Mouse (Mus musculus): ENCODE measurements around the gene Gpr155. TPM values are rescaled to one million over a fixed set of nuclear protein-coding genes. Genes with fewer than 3 reads are reported as not detected.

The Gpr155 gene
- total and polyA plus RNA-seq, 2 experiments from 2014 or later = 11.8 to 26.5 TPM

DNA sequence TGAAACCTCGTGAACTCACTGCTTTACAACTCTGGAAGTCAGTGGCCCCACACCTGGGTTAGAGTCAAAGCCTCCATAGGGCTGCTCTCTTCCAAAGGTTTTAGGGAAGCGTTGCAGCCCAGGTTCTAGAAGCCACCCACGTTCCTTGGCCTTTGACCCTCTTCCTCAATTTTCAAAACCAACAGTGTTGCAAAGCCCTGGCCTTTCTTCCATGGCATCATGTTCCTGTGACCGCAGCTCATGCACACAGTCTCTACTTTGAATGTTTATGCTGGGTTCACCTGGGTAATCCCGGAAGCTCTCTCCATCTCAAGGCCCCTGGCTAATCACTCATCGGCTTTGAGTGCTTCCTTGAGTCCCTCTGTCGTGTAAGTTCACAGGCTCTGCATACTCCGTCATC is 9.1 kb upstream of the Gpr155 start:
- no peaks in the 10 kb centered on the region for H3K9me3 ChIP-seq (ENCODE audit: low read length)
- no peak for TF ChIP-seq CTCF (IDR thresholded peaks at IDR 0.05)

DNA sequence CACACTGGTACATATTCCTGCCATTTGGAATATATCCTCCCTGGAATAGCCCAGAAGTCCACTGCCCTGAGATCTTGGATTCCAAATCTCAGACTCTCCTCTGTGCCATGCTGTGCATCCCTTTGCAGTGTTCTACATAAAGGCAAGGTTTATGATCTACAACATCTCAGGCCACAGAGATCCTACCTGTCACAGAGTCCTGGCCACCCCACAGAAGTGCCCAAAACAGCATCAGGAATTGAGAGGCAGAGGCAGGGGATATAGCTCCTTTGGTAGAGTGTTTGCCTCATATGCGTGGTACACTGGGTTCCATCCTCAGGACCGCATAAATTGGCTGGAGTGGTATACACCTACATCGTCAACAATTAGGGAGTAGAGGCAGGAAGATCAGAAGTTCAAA is 8.1 kb upstream of the Gpr155 start:
- Histone ChIP-seq H3K9ac (replicated peaks; ENCODE audit: low read length, poor library complexity, severe bottlenecking) (no peak overlapping the region), H3K27me3 (ENCODE audit: insufficient read depth, low read length) (no peaks in the 10 kb centered on the region), H3K27ac (ENCODE audit: low read depth, low read length) (no peak overlapping the region), H3K4me3 (ENCODE audit: low read depth, low read length) (no peak overlapping the region), H3K36me3 (ENCODE audit: insufficient read depth, low read length) (no peaks in the 10 kb centered on the region), H3K9me3 (ENCODE audit: low read length) (no peaks in the 10 kb centered on the region), H3K4me2 (ENCODE audit: low read depth, low read length, poor library complexity, severe bottlenecking) (no peak overlapping the region), H3K4me1 (ENCODE audit: insufficient read depth, low read length) (no peaks in the 10 kb centered on the region)
- TF ChIP-seq CTCF (IDR thresholded peaks at IDR 0.05) = no peak
- ATAC-seq (ENCODE audit: low FRiP score) (no peak), DNase-seq (ENCODE audit: low spot score) (no peak)
- 89% methylated on average over 3 of the region's 3 CpGs for WGBS

More for the DNA sequence above, 9.1 kb upstream of the Gpr155 start:
- WGBS = 85% methylated on average over 8 of the region's 8 CpGs
- DNase-seq (ENCODE audit: low spot score) (no peak), ATAC-seq (ENCODE audit: low FRiP score) (no peak)
- H3K27me3 ChIP-seq (ENCODE audit: insufficient read depth, low read length) = no peaks in the 10 kb centered on the region
- H3K4me3 ChIP-seq (ENCODE audit: low read depth, low read length) = no peak overlapping the region
- no peaks in the 10 kb centered on the region for H3K4me1 ChIP-seq (ENCODE audit: insufficient read depth, low read length)
- no peaks in the 10 kb centered on the region for H3K36me3 ChIP-seq (ENCODE audit: insufficient read depth, low read length)
- H3K9ac ChIP-seq (replicated peaks; ENCODE audit: low read length, poor library complexity, severe bottlenecking) = no peak overlapping the region
- no peak overlapping the region for H3K27ac ChIP-seq (ENCODE audit: low read depth, low read length)
- no peak overlapping the region for H3K4me2 ChIP-seq (ENCODE audit: low read depth, low read length, poor library complexity, severe bottlenecking)

DNA sequence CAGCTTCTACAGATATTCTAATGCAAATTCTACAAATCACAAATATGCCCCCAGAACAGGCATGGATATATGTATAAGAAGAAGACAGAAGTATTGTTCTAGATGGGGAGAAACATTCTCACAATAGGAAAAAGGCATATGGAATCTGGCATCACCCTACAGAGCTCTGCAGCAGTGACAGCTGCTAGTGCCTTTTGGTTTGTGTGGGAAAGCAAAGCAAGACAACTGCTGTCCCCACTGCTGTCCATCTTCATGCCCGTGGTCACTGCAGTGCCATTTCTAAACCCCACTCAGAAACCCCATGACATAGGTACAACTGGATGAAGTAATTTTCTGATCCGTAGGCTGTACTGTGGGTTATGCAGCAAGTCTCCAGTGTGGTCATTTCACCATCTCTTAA is 6.4 kb upstream of the Gpr155 start:
- Histone ChIP-seq H3K36me3 (ENCODE audit: insufficient read depth, low read length) (no peaks in the 10 kb centered on the region), H3K27ac (ENCODE audit: low read depth, low read length) (no peak overlapping the region), H3K4me1 (ENCODE audit: insufficient read depth, low read length) (no peaks in the 10 kb centered on the region), H3K9me3 (ENCODE audit: low read length) (no peaks in the 10 kb centered on the region), H3K27me3 (ENCODE audit: insufficient read depth, low read length) (no peaks in the 10 kb centered on the region), H3K4me3 (ENCODE audit: low read depth, low read length) (no peak overlapping the region), H3K9ac (replicated peaks; ENCODE audit: low read length, poor library complexity, severe bottlenecking) (no peak overlapping the region), H3K4me2 (ENCODE audit: low read depth, low read length, poor library complexity, severe bottlenecking) (no peak overlapping the region)
- no peak for TF ChIP-seq CTCF (IDR thresholded peaks at IDR 0.05)
- no peak for ATAC-seq (ENCODE audit: low FRiP score)
- 78% methylated on average over 2 of the region's 2 CpGs for WGBS
- DNase-seq (ENCODE audit: low spot score) = no peak

DNA sequence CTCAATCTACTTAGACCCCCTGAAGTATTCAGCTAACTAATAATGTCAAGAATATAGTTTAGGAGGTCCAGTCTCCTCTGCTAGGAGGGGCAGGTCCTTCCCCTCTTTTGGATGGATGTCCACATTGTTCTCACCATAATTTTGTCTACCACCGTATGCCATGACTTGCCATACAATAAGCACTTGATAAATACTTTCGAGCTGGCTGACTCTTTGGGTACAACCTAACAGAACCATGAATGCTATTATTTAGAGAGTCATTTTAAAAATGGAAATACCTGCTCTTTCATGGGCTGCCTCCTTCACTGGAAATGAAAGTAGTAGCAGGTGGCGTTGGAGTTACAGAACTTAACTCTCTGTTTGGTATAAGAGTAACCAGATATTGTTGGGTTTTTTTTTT is 3.6 kb upstream of the Gpr155 start:
- Histone ChIP-seq H3K27me3 (ENCODE audit: insufficient read depth, low read length) (no peaks in the 10 kb centered on the region), H3K27ac (ENCODE audit: low read depth, low read length) (no peak overlapping the region), H3K36me3 (ENCODE audit: insufficient read depth, low read length) (no peaks in the 10 kb centered on the region), H3K9ac (replicated peaks; ENCODE audit: low read length, poor library complexity, severe bottlenecking) (no peak overlapping the region), H3K4me3 (ENCODE audit: low read depth, low read length) (no peak overlapping the region), H3K9me3 (ENCODE audit: low read length) (no peaks in the 10 kb centered on the region), H3K4me2 (ENCODE audit: low read depth, low read length, poor library complexity, severe bottlenecking) (no peak overlapping the region), H3K4me1 (ENCODE audit: insufficient read depth, low read length) (no peaks in the 10 kb centered on the region)
- 93% methylated on average over 3 of the region's 3 CpGs for WGBS
- TF ChIP-seq CTCF (IDR thresholded peaks at IDR 0.05) = no peak
- no peak for ATAC-seq (ENCODE audit: low FRiP score)
- no peak for DNase-seq (ENCODE audit: low spot score)

DNA sequence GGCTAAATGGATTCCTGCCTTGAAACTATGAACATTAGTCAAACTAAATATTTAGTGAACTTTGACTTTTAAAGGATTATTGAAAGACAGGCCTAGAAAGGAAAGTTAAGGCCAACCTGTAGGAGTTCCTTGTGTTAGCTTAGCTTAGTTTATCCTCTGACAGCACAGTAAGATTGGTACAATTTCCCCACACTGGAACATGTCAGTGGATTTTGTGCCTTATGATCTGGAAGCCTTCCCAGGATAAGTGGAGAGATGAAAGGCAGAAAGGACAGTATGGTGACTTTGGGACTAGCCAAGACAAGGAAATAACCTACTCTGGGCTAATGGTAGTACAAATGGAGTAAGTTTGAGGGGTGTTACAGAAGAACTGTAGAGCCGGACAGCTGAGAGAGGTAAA is 1.4 kb upstream of the Gpr155 start:
- 93% methylated on average over 1 of the region's 1 CpGs for WGBS
- Histone ChIP-seq H3K4me1 (ENCODE audit: insufficient read depth, low read length) (no peaks in the 10 kb centered on the region), H3K4me2 (ENCODE audit: low read depth, low read length, poor library complexity, severe bottlenecking) (no peak overlapping the region), H3K36me3 (ENCODE audit: insufficient read depth, low read length) (no peaks in the 10 kb centered on the region), H3K27me3 (ENCODE audit: insufficient read depth, low read length) (no peaks in the 10 kb centered on the region), H3K27ac (ENCODE audit: low read depth, low read length) (no peak overlapping the region), H3K9me3 (ENCODE audit: low read length) (no peaks in the 10 kb centered on the region), H3K4me3 (ENCODE audit: low read depth, low read length) (no peak overlapping the region), H3K9ac (replicated peaks; ENCODE audit: low read length, poor library complexity, severe bottlenecking) (no peak overlapping the region)
- ATAC-seq (ENCODE audit: low FRiP score) (no peak), DNase-seq (ENCODE audit: low spot score) (no peak)
- TF ChIP-seq CTCF (IDR thresholded peaks at IDR 0.05) = no peak

DNA sequence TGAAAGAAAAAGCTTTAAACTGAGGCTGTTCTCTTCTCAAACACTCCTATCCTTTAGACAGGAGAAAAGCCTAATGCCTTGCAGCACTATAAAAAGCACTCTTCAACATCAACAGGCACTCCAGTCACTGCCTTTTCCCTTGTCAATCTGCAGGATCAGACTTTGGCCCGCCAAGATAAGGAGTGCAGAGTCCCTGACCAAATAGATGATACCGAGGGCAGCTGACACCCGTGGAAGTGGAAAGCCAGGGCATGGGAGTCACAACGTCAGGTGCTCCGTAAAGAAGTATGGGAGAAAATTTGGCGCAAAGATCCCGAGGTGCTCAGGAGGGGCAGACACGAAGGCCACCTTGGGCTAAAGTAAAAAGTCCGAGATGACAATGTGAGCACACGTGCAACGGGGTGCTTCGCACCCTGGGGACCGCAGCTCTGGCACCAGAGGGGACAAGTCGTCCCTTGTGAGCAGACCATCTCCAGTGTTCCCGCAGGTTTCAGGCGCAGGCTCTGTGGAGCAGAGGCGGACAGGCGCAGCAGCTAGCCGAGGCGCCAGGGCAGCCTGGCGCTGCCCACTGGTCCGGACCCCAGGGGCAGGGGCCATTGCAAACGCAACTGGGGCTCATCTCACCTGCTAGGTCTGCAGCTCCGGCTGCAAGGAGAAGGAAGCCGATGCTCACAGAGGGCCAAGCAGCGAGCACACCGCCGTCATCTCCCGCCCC is 574 bp downstream of the Gpr155 start:
- WGBS = 1% methylated on average over 27 of the region's 29 CpGs
- no peaks in the 10 kb centered on the region for H3K4me1 ChIP-seq (ENCODE audit: insufficient read depth, low read length)
- H3K9ac ChIP-seq (replicated peaks; ENCODE audit: low read length, poor library complexity, severe bottlenecking) = peak overlapping the region; percentile 83
- H3K4me2 ChIP-seq (ENCODE audit: low read depth, low read length, poor library complexity, severe bottlenecking) = peak overlapping the region; percentile 80
- no peaks in the 10 kb centered on the region for H3K9me3 ChIP-seq (ENCODE audit: low read length)
- H3K36me3 ChIP-seq (ENCODE audit: insufficient read depth, low read length) = peaks cover 5% of the 10 kb centered on the region; the same call in 1 of the 2 replicates
- no peak for TF ChIP-seq CTCF (IDR thresholded peaks at IDR 0.05)
- no peak for DNase-seq (ENCODE audit: low spot score)
- ATAC-seq (ENCODE audit: low FRiP score) = peak; percentile 54
- H3K27me3 ChIP-seq (ENCODE audit: insufficient read depth, low read length) = no peaks in the 10 kb centered on the region
- peak overlapping the region; percentile 79 for H3K27ac ChIP-seq (ENCODE audit: low read depth, low read length)
- peak overlapping the region; percentile 75 for H3K4me3 ChIP-seq (ENCODE audit: low read depth, low read length)
